Mouse (Mus musculus) layer of hippocampus, adult 18-20 months (tissue): ENCODE measurements around the gene Itga9. TPM values are rescaled to one million over a fixed set of nuclear protein-coding genes. Genes with fewer than 3 reads are reported as not detected.
A peak's percentile ranks its signal among the peaks of the same experiment; 100 is the strongest.
"Not testable (repeated sequence)": the region's sequence is repeated elsewhere in the genome, so short reads cannot be mapped to it uniquely, and the experiment has no call there.

Source experiments
- DNase-seq, 2 experiments: peaks; one replicate each; pipeline ENCODE4 v3.0.0; 2022; ENCODE audit warnings: low spot score in 2 of 2
- long read RNA-seq: library from polyadenylated mRNA; stranded (forward); transcript quantifications from one replicate; pipeline ENCODE4 v2.0.0, GENCODE M21; 2021
- total RNA-seq, 2 experiments: library from RNA; stranded (reverse); gene quantifications; 2 replicates each; pipeline ENCODE4 v1.2.3; 2021

Itga9 gene
- total RNA-seq: 1 to 10 TPM; 2.5 to 5.4 TPM
- long read RNA-seq, full-length matches to known transcripts: 1 of 2 reads
- long read RNA-seq, partial matches to known transcripts: 1 of 2 reads
- long read RNA-seq, other reads (novel, unspliced or antisense): 0 of 2 reads

DNA sequence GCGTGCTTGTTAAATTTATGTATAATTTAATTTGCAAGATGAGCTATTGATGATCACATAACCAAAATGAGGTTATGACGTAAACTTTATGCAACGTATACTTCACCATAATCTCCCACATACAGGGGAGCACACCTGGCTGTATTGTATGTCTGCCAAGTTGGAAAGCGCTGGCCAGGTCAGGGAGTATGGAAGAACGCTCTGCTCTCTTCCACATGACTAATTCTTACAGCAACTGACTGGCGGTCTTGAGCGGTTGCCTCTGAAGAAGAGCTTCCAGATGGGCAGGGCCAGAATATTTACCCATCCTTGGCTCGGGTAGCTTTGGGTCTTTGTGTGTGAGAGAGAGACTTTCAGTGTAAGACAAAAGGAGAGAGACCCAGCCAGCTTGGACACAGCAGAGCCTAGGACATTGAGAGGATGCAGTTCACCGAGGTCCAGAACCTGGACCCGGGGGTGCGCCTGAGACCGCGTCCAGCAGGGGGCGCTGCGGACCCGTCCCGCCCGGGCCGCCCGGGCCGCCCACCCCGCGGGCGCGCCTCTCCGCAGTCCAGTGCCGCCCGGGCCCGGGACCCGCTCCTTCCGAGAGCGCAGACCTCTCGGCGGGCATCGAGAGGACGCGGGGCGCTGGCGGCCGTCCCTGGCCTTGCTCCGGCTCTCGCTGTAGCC lies at the start of gene Itga9:
Itga9 (plus strand) TSS at position 543 of the 669 bp plus-strand sequence.
- DNase-seq: peak; percentile 24 to 52

DNA sequence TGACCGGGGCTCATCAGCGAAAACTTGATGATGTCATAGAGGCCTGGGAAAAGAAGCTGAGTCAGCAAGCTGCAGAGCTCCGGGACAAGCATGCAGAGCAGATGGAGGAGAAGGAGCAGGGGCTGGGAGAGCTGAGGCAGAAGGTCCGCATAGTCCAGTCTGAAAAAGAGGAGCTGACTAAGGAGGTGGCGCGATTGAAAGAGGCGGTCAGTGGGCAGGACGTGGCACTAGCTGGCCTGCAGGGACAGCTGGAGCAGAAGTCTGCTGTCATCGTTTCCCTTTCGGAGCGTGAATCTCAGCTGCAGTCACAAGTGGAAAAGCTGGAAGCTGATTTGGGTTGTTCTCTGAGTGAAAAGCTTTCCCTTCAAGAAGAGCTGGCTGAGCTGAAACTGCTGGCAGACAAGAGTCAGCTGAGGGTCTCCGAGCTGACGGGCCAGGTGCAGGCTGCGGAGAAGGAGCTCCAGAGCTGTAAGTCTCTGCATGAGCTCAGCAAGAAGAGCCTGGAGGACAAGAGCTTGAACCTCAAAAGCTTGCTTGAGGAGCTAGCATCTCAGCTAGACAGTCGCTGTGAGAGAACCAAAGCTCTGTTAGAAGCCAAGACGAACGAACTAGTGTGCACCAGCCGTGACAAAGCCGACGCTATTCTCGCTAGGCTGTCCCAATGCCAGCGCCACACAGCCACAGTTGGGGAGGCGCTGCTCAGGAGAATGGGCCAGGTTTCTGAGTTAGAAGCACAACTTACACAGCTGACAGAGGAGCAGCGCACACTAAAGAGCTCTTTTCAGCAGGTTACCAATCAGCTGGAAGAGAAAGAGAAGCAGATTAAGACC lies 49.3 kb upstream of the Itga9 start:
- DNase-seq: peak; percentile 36 to 56

DNA sequence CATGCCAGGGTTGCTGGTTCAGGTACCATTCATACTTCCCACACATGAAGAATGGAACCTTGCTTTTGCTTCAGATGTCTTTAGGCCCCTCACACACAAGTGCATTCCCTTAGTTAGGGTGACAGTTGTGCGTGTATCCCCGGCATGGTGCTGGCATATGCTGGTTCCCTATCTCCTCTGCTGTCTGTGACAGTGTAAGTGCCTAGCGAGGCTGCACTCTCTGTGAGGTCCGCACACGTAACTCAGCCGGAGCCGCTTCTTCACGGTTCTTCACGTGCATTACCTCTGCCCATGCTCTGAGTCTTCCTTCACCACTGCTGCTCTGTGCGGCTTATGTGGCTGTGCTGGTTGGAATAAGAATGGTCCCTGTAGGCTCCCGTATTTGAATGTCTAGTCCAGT lies 43.1 kb upstream of the Itga9 start:
- no peak for DNase-seq

DNA sequence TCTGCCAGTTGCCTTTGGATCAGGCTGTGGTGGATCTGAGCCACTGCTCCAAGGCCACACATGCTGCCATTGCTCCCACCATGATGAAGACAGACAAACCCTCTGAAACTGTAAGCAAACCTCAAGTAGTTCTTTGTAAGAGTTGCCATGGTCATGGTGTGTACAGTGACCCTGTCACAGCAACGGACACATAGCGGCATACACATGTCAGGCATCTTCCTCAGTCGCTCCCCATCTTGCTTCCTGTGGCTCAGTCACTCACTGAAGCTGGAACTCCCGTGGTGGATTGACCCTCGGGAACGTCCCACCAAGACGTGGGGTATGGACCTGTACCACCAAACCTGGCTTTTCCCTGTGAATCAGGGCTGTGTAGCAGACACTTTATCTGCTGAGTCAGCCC lies 42.6 kb upstream of the Itga9 start:
- DNase-seq: no peak

DNA sequence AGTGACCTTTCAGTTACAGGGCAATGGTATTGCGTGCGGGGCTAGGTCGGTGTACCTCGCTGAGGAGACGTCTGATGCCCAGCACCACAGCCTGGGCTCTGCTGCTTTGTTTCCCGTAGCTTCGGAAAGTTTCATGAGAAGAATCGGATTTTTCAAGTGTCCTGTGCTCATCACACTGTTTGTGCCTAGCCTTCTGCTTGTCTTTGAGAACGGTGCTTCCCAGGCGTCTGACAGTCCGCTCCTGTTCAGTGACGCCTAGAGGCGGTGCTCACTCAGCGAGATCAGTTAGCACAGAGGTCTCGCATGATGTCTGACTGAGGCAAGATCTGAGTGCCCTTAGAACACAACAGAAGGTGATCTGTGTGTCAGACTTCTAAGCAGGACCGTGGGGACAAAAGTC lies 41.8 kb upstream of the Itga9 start:
- DNase-seq: no peak

DNA sequence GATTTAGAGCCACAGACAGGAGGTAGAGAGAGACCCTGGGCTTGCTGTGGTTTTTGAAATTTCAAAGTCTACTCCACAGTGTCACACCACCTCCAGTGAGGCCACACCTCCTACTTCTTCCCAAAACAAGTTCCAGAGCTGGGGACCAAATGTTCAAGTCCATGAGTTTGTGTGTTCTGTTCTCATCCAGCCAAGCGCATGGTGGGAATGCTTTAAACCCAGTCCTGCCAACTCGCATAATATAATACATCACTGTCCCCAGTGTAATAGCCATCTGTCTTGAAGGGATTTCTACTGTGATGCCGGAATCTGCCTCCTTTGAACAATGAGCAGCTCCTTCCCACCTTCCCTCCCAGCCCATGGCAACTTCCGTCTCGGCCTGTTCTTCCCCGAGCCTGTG lies 37.2 kb upstream of the Itga9 start:
- peak in 1 of 2 experiments; percentile 53 for DNase-seq

DNA sequence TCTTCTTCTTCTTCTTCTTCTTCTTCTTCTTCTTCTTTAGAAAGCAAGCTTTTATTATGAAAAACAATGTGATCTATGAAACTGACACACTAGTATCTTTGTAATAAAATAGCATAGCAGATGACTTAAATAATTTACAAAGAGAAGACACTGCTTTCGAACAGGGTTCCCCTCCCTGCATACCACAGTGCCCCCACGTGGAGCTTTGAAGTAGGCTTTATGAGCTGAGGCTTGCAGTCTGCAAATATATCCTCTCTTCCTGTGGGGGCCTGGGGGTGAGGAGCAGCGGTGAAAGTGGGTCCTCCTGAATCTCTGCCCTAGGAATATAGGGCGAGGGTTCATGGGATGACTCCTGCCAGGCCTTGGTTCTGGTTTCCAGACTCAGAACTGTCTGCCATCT lies 35.6 kb upstream of the Itga9 start:
- DNase-seq: no peak

DNA sequence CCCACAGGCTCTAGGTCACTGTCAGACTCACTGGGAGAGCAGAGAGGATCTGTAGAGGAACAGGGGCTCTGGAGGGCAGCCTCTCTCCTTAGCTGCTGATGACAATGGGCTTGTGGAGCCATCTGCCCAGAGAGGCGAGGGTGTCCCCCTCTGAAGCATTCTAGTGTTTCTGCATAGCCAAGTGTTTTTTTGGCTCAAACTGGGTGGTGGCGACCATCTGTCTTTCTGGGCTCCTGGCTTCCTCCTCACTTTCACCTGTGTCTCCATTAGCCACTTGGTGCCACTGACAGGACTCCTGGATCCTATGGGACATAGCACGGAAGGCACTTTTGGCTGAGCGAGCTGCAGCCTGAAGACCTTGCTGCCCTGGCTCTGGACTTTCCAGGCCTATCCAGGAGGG lies 34.8 kb upstream of the Itga9 start:
- DNase-seq: no peak

DNA sequence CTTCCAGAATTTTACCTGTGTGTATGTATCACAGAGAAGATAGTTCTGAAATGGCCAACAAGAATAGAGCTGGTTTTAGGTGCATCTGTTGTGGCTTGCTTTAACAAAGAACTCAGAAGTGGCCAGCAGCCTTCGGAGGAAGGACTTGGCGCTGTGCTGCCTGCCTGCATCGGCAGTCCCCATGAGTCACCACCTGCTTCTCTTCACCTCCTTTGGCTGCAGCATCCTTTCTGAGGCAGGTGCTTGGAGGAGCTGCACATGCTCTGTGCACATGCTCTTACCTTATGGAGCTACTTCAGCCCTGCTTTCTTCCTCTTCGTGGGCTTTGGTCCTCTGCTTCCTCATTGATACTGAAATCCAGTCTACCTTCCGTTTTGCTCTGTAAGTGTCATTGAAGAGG lies 31.6 kb upstream of the Itga9 start:
- no peak for DNase-seq

DNA sequence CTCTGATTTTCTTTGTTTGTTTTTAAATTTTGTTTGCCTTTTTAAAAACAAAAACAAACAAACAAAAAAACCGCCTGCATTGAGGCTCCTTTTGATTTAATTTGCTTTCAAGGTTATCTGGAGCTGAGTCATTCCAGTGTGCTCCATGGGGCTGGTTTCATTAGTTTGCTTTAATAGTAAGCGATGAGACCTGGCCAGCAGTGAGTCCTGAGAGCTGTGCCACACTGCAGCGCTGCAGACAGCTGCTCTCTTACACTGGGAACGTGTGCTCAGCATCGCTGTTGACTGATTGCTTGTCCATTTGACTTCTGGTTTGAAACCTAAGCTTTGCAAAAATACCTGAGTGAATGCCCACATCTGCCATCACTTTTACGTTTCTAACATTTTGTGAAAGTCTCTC lies 26.1 kb upstream of the Itga9 start:
- DNase-seq: no peak

DNA sequence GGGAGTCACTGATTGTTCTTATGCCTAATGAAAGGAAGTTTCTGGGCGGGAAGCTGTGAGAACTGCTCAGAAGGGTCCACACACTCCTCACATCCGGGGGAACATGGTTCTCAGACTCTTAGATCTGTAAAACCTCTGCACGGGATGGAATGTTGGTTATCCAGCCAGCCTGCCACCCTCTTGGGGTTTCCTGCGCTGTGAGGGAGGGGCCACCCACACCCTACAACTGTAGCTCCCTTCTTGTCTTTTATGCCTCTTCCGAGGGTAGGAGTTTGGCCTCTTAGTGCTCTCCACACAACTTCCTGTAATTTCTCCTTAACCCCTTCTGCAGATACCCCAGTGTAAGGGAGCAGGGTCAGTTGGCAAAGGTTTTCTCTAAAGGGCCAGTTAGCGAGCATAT lies 23.7 kb upstream of the Itga9 start:
- DNase-seq: no peak

DNA sequence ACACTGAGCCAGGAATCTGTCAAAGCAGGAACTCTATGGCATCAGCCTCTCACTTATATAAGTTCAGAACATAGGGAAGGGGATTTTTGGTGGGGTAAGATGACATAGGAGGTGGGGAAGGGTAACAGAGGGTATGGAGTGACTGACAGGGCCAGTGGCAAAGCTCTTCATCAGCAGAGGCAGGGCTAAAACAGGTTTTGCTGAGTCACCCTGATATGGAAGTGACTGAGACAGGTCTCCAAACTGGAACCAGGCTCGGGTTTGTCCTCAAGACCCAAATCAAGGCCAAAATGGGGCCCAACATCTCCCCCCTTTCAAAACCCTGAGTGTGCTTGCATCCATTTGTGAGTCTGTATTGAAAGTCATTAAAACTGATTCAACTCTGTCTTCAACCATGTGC lies 21.7 kb upstream of the Itga9 start:
- no peak for DNase-seq

DNA sequence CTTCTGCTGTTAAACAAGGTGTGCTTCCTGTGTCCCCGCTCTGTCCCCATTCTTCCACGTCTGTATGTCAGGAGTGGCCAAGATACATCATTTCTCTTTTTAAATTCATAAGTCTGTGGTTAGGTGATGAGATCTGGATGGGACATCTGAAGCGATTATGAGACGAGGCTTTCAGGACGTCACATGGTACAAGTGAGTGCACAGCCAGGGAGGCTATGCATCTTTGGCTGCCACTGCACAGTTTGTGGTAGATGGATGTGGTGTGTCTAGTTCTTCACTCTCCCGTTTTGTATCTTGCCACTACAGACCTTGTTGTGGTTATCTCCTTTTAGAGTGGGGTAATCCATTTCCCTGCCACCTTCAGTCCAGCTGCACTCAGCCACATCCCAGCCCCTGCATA lies 20.5 kb upstream of the Itga9 start:
- DNase-seq: no peak

DNA sequence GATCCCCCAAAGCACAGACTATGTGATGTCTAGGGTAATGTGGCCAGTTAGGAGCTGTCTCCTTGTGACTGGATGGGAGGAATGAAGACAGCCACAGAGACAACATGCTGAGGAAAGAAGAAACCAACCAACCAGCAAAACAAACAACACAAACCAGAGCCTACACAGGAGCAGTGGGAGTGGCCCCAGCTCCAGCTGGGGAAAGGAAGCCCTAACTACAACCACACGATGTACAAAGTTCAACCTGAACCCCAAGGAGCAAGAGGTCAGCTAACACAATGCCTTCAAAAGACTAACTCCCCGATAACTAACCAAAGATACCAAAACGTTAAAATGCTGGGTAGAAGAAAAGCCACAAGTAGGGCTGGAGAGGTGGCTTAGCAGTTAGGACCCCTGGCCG lies 19.4 kb upstream of the Itga9 start:
- DNase-seq: no peak

DNA sequence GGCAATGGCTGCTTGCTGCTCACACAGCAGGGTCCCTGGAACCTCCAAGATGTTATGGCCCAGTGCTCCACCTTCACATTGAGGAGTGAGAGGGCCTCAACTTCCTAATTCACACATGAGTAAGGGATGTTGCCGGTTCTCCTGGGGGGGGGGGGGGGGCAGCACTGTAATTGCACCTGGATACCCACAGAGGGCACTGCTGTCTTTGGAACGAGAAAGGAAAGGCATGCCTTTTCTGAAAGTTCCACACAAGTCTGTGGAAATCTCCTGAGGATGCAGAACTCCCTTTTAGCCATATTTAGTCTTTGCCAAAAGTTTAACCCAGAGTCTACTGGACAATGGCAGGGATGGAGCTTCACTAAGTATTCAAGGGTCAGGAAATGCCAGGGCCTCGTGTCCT lies 17.2 kb upstream of the Itga9 start:
- no peak for DNase-seq

DNA sequence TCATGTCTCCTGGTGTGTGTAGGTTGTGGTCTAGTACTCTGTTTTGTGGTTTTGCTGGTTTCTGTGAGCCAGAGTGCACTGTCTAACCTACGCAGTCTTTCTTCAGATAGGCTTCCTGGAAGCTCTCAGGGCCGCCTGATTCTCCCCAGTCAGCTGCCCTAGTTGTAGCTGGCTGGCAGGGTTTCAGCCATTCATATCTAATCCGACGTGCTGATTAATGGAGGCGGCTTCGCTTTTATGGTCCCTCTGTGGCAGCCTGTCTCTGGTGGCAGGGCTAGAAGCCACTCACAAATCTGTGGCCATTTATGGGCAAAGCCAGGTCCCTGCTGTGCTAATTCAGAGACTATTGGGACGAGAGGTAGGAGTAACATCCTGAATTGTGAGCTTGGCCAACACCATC lies 16.3 kb upstream of the Itga9 start:
- no peak for DNase-seq

DNA sequence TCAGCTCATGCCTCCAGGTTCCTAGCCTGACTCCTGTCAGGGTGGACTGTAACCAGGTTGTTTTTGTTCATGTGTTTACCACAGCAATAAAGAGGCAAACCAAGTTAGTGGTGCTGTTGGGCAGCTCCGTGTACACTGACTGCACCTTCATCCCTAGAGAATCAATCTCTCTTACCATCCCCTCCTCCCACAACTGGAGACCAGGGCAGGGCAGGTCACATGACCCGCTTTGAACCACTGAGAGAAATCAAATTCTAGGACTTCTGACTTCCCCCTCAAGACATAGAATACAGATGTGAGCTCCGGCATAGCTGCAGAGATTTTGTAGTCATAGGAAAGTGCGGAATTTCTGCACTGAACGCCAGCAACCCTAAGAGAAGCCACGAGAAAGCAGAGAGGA lies 14.9 kb upstream of the Itga9 start:
- DNase-seq: no peak

DNA sequence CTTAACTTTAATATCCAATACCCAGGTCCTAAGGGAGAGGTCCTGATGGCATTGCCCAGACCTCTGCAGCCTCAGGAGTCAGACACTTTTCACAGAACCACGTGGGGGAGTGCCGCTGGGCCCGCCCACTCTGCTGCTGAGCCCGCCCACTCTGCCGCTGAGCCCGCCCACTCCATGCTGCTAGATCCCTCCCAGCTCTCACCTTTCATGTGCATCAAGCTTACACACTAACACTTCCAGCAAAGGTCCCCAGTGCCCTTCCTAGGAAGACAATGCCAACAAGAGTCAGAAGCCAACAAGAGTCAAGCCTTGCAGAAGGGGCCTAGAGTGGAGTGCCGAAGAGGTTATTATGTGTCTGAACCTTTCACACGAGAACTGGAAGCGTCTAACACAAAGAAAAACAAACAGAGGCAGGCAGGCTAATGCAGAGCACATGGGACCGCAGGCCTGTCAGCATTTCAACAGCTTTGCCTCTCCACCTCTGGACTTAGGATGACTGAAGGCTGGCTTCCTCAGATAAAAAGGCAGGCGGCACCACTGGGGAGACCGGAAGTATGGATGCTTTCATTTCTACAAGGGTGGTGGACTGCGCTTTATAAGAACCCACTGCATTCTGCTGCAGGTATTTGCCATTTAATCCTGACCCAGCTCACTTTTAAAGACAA lies 13.8 kb upstream of the Itga9 start:
- DNase-seq: no peak

DNA sequence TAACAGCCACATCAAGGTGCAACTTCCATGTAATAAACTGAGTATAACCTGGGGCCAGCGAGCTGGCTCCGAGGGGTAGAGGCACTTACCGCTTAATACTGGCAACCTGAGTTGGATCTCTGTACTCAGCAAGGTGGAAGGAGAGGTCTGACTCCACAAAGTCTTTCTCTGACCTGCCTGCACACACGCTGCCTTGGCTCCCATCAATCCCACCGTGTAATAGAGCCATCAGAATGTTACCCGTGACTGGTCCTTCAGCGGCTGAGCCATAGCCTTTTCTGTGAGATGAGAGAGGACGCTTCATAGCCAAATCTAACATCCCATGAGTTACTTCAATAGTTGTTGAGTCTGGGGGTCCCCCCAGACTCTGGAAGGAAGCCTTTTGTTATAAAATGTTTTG lies 13.0 kb upstream of the Itga9 start:
- DNase-seq: no peak

DNA sequence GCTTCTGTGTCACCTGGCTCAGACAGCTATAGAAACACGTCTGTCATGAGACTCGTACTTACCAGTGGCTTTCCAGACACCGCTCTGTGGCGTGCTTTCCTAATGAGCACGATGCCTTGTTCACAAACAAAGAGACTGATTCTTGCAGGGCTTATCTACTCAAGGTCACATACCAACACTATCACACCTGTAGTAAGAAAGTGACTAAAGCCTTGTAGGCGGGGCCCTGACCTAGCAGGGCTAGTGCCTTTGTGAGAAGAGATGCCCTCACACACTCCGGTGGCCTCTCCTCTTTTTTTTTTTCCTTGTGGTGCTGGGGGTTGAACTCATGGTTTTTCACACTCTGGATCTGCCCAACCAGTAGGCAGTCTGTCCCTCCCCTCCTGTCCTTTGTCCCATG lies 9.7 kb upstream of the Itga9 start:
- no peak for DNase-seq

DNA sequence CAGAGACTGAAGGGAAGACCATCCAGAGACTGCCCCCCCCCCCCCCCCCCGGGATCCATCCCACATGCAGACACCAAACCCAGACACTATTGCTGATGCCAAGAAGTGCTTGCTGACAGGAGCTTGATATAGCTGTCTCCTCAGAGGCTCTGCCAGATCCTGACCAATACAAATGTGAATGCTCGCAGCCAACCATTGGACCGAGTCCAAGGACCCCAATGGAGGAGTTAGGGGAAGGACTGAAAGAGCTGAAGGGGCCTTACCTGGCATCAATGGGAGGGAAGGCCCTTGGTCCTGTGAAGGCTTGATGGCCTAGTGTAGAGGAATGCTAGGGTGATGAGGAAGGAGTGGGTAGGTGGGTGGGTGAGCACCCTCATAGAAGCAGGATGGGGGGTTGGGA lies 6.1 kb upstream of the Itga9 start:
- not testable (repeated sequence) for DNase-seq

DNA sequence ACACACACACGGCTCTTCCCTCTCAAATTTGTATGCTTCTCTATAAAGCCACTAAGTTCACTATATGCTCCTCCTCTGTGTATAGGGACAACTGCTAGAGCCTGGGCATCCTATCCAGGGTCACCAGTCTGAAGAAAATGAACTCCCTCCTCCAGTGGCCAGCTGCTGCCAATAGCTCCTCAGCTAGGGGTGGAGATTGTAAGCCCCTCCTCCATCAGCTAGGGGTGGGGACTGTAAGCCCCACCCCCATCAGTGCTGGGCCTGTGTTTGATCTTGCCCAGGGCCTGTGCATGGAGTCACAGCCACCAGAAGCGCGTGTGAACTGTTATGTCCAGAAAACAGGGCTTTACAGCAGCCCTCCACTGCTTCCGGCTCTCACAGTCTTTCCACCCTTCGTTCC lies 3.9 kb upstream of the Itga9 start:
- DNase-seq: no peak
